Mouse (Mus musculus) MEL (cell line): ENCODE measurements around the gene Gm10318. TPM values are rescaled to one million over a fixed set of nuclear protein-coding genes. Genes with fewer than 3 reads are reported as not detected.
A peak's percentile ranks its signal among the peaks of the same experiment; 100 is the strongest.

Experiments used
- DNase-seq: peaks from one replicate; pipeline ENCODE4 v3.0.0; 2011; ENCODE audit warnings: low read depth, low spot score
- H3K27ac ChIP-seq: 2 replicates; pipeline ENCODE4 v1.5.1; 2012; ENCODE audit warnings: low read depth, mild to moderate bottlenecking, control low read depth, low read length, moderate library complexity; ENCODE audit not compliant: control insufficient read depth
- H3K27me3 ChIP-seq, 2 experiments: fragments of 150-350 bp in 1 of 2; sonication (generic) in 1 of 2; 2 replicates each; pipeline ENCODE4 v1.6.1; 2012; ENCODE audit warnings: low read length in 2 of 2, mild to moderate bottlenecking in 2 of 2, improper control_type of control experiment in 1 of 2, moderate library complexity in 1 of 2; ENCODE audit not compliant: insufficient read depth in 2 of 2, control insufficient read depth in 1 of 2
- H3K36me3 ChIP-seq, 2 experiments: 2 replicates each; pipeline ENCODE4 v1.6.1; 2012 to 2014; ENCODE audit warnings: low read length in 2 of 2, improper control_type of control experiment in 1 of 2, inconsistent platforms in 1 of 2, mild to moderate bottlenecking in 1 of 2; ENCODE audit not compliant: insufficient read depth in 2 of 2, control insufficient read depth in 1 of 2
- H3K4me1 ChIP-seq, 2 experiments: fragments of 150-350 bp in 1 of 2; sonication (generic) in 1 of 2; 2 replicates each; pipeline ENCODE4 v1.6.1; 2012; ENCODE audit warnings: low read length in 2 of 2, improper control_type of control experiment in 1 of 2, mild to moderate bottlenecking in 1 of 2; ENCODE audit not compliant: insufficient read depth in 2 of 2, control insufficient read depth in 1 of 2
- H3K4me3 ChIP-seq, 2 experiments: fragments of 150-350 bp in 1 of 2; sonication (generic) in 1 of 2; 2 replicates each; pipeline ENCODE4 v1.5.1; 2012; ENCODE audit warnings: low read depth in 2 of 2, low read length in 2 of 2, mild to moderate bottlenecking in 2 of 2, moderate library complexity in 2 of 2, control low read depth in 1 of 2, improper control_type of control experiment in 1 of 2; ENCODE audit not compliant: control insufficient read depth in 1 of 2, insufficient read depth in 1 of 2
- H3K79me2 ChIP-seq: 2 replicates; pipeline ENCODE4 v1.6.1; 2012; ENCODE audit warnings: mild to moderate bottlenecking, low read length, moderate library complexity; ENCODE audit not compliant: control insufficient read depth, poor library complexity, insufficient read depth
- H3K9ac ChIP-seq: 2 replicates; pipeline ENCODE4 v1.6.1; 2012; ENCODE audit warnings: low read depth, mild to moderate bottlenecking, control low read depth, low read length, moderate library complexity; ENCODE audit not compliant: control insufficient read depth, poor library complexity, severe bottlenecking
- H3K9me3 ChIP-seq: fragments of 150-350 bp; sonication (generic); replicated peaks from 2 replicates; pipeline ENCODE4 v1.6.1; 2012; ENCODE audit warnings: mild to moderate bottlenecking, low read length, improper control_type of control experiment, moderate library complexity; ENCODE audit not compliant: insufficient read depth
- BHLHE40 ChIP-seq: IDR thresholded peaks from 2 replicates; pipeline ENCODE4 v1.6.1; 2012; ENCODE audit warnings: low read depth, mild to moderate bottlenecking, inconsistent platforms, low read length, improper control_type of control experiment, borderline replicate concordance
- CTCF ChIP-seq, 3 experiments: IDR thresholded peaks in 2 of 3; conservative IDR thresholded peaks in 1 of 3; 2 replicates each; pipeline ENCODE4 v1.5.1; 2011 to 2012; ENCODE audit warnings: low read length in 3 of 3, low read depth in 2 of 3, mild to moderate bottlenecking in 2 of 3, improper control_type of control experiment in 1 of 3, inconsistent platforms in 1 of 3, mixed read lengths in 1 of 3, moderate library complexity in 1 of 3; ENCODE audit not compliant: control insufficient read depth in 1 of 3, insufficient read depth in 1 of 3, poor library complexity in 1 of 3, severe bottlenecking in 1 of 3
- ELF1 ChIP-seq: IDR thresholded peaks from 2 replicates; pipeline ENCODE4 v1.6.1; 2014; ENCODE audit warnings: low read depth, mild to moderate bottlenecking, inconsistent platforms, low read length, improper control_type of control experiment, moderate library complexity
- HCFC1 ChIP-seq: IDR thresholded peaks from 2 replicates; pipeline ENCODE4 v1.6.1; 2012; ENCODE audit warnings: low read depth, mild to moderate bottlenecking, inconsistent platforms, low read length, improper control_type of control experiment, moderate library complexity
- JUND ChIP-seq: IDR thresholded peaks from 2 replicates; pipeline ENCODE4 v1.6.1; 2011; ENCODE audit warnings: low read depth, mild to moderate bottlenecking, improper control_type of control experiment, low read length
- MAFK ChIP-seq: IDR thresholded peaks from 2 replicates; pipeline ENCODE4 v1.6.1; 2011; ENCODE audit warnings: low read depth, mild to moderate bottlenecking, low read length, improper control_type of control experiment, borderline replicate concordance
- MAX ChIP-seq: IDR thresholded peaks from 2 replicates; pipeline ENCODE4 v1.6.1; 2011; ENCODE audit warnings: low read length, improper control_type of control experiment
- MEF2A ChIP-seq: IDR thresholded peaks from 2 replicates; pipeline ENCODE4 v1.6.1; 2014; ENCODE audit warnings: low read depth, mild to moderate bottlenecking, inconsistent platforms, low read length, improper control_type of control experiment; ENCODE audit not compliant: poor library complexity, insufficient replicate concordance, severe bottlenecking; ENCODE audit errors: extremely low read depth
- MYB ChIP-seq: IDR thresholded peaks from 2 replicates; pipeline ENCODE4 v1.6.1; 2011; ENCODE audit warnings: mild to moderate bottlenecking, low read depth, low read length, improper control_type of control experiment
- RAD21 ChIP-seq: IDR thresholded peaks from 2 replicates; pipeline ENCODE4 v1.6.1; 2011; ENCODE audit warnings: mild to moderate bottlenecking, low read depth, low read length, improper control_type of control experiment
- RCOR1 ChIP-seq: IDR thresholded peaks from 2 replicates; pipeline ENCODE4 v1.6.1; 2012; ENCODE audit warnings: low read depth, mild to moderate bottlenecking, inconsistent platforms, low read length, improper control_type of control experiment
- SMC3 ChIP-seq: IDR thresholded peaks from 2 replicates; pipeline ENCODE4 v1.6.1; 2011; ENCODE audit warnings: low read depth, low read length, improper control_type of control experiment
- TBP ChIP-seq: IDR thresholded peaks from 2 replicates; pipeline ENCODE4 v1.8.0; 2011; ENCODE audit warnings: low read depth, low read length, improper control_type of control experiment
- TCF12 ChIP-seq: IDR thresholded peaks from 2 replicates; pipeline ENCODE4 v1.6.1; 2014; ENCODE audit warnings: low read depth, mild to moderate bottlenecking, inconsistent platforms, low read length, improper control_type of control experiment, moderate library complexity
- UBTF ChIP-seq: IDR thresholded peaks from 2 replicates; pipeline ENCODE4 v1.6.1; 2012; ENCODE audit warnings: low read depth, mild to moderate bottlenecking, inconsistent platforms, low read length, improper control_type of control experiment, moderate library complexity, borderline replicate concordance; ENCODE audit not compliant: insufficient read depth
- ZC3H11A ChIP-seq: IDR thresholded peaks from 2 replicates; pipeline ENCODE4 v1.6.1; 2012; ENCODE audit warnings: low read depth, mild to moderate bottlenecking, inconsistent platforms, low read length, improper control_type of control experiment
- ZNF384 ChIP-seq: IDR thresholded peaks from 2 replicates; pipeline ENCODE4 v1.6.1; 2012; ENCODE audit warnings: low read depth, mild to moderate bottlenecking, inconsistent platforms, low read length, improper control_type of control experiment
- polyA plus RNA-seq, 2 experiments: library from polyadenylated mRNA; stranded (reverse) in 1 of 2; unstranded in 1 of 2; fragments of >175 nt in 1 of 2; fragments of >200 nt in 1 of 2; gene quantifications; 2 replicates each; pipeline versions ENCODE4 v1.2.1 to v1.2.4; 2012; ENCODE audit warnings: low replicate concordance in 2 of 2, low read depth in 1 of 2; ENCODE audit not compliant: insufficient read length in 2 of 2, insufficient read depth in 1 of 2, missing spikeins in 1 of 2
- total RNA-seq: library from RNA; depleted of rRNA; stranded (reverse); fragments of 300-350 nt; gene quantifications from 2 replicates; pipeline ENCODE4 v1.2.3, GENCODE M21; 2012

The Gm10318 gene
- total and polyA plus RNA-seq, 3 experiments = not detected

DNA sequence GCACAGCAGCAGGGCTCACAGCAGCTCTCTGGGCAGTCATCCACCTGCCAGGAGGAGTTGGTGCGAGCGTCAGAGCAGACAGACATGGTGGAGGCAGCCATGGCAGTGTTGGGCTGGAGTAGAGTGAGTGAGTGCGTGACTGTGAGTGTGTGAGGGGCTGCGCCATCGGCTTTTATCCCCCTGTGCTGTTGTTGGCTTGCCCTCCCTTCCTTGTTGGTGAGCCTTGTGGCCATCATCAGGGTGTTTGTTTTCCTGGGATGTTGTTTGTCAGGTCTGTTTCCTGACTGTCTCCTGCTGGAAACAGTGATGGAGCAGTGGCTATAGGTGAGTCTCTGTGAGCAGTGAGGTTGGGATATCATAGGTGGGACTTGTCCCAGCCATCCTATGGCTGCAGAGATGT, 40.9 kb upstream of the Gm10318 start, which contains the start of gene Gm9507:
Gm9507 (minus strand) TSS at position 101 of the 400 bp plus-strand sequence.
- no peaks in the 10 kb centered on the region for H3K27me3 ChIP-seq
- H3K4me1 ChIP-seq = no peaks in the 10 kb centered on the region
- H3K79me2 ChIP-seq = no peaks in the 10 kb centered on the region
- no peak within 1 kb of the TSS for H3K4me3 ChIP-seq
- no peak within 1 kb of the TSS for H3K9ac ChIP-seq
- no peaks in the 10 kb centered on the region for H3K9me3 ChIP-seq
- H3K27ac ChIP-seq = no peak within 1 kb of the TSS
- no peaks in the 10 kb centered on the region for H3K36me3 ChIP-seq
- no peak for DNase-seq
- TF ChIP-seq MYB (no peak), MAFK (no peak), MEF2A (no peak), TCF12 (no peak), ZC3H11A (no peak), ZNF384 (no peak), HCFC1 (no peak), ELF1 (no peak), JUND (no peak), TBP (no peak), BHLHE40 (no peak)
- TF ChIP-seq, all 39 proteins: peak for 0

DNA sequence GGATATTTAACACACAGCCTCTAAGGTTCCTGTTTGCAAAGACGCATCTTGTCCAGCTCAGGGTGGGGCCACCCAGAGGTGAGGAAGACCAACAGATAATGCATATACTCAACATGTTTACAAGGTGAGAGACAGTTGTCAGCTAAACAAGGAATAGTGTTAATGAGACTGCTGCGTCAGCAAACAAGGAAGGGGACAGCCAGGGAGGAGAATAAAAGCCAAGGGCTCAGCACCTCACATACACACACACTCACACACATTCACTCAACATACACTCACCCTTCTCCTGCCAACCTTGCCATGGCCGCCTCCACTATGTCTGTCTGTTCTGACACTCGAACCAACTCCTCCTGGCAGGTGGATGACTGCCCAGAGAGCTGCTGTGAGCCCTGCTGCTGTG, 38.3 kb upstream of the Gm10318 start, which contains the start of gene Gm2696:
Gm2696 (plus strand) TSS at position 301 of the 400 bp plus-strand sequence.
- no peaks in the 10 kb centered on the region for H3K9me3 ChIP-seq
- no peaks in the 10 kb centered on the region for H3K36me3 ChIP-seq
- DNase-seq = no peak
- no peak within 1 kb of the TSS for H3K9ac ChIP-seq
- H3K27me3 ChIP-seq = no peaks in the 10 kb centered on the region
- no peak for TF ChIP-seq UBTF
- TF ChIP-seq JUND = no peak
- no peak for TF ChIP-seq BHLHE40
- TF ChIP-seq MAX = no peak
- no peak for TF ChIP-seq RCOR1
- TF ChIP-seq, all 39 proteins: peak for 0
- Histone ChIP-seq H3K4me3 (no peak within 1 kb of the TSS), H3K27ac (no peak within 1 kb of the TSS), H3K4me1 (peaks cover 0 to 7% of the 10 kb centered on the region in 2 experiments; a peak in 2 of 4 replicates), H3K79me2 (no peaks in the 10 kb centered on the region)

DNA sequence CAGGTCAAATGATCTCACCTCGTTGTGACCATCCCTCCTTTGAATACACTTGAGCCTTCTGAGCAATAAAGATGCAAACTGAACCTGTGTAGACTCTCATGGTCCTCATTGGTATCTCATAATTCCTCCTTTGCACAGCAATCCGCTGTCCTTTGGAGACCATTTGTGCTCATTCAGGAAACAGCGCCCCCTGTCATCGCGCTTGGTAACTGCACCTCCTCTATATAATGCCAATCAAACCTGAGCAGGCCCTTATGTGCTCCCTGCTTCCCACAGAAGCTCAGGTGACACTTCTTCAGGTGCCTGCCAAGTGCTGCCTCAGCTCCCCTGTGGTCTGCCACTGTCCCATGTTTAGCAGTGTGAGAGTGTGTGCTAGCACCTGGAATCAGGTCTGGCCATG, 37.1 kb upstream of the Gm10318 start:
- Histone ChIP-seq H3K4me3 (no peak overlapping the region), H3K27me3 (no peaks in the 10 kb centered on the region), H3K27ac (no peak overlapping the region), H3K4me1 (peaks cover 0 to 7% of the 10 kb centered on the region in 2 experiments; a peak in 2 of 4 replicates)
- peak; percentile 42 for DNase-seq
- peak; percentile 69 to 91 (median 80) for TF ChIP-seq CTCF (IDR thresholded peaks at IDR 0.05 in 2 of 3, conservative IDR thresholded peaks at IDR 0.05 in 1 of 3; ENCODE audit: control insufficient read depth in 1 of 3, insufficient read depth in 1 of 3, low read depth in 2 of 3, low read length in 3 of 3, poor library complexity in 1 of 3, severe bottlenecking in 1 of 3)
- TF ChIP-seq SMC3 = peak; percentile 44
- TF ChIP-seq MEF2A = no peak
- TF ChIP-seq RAD21 = peak; percentile 37
- TF ChIP-seq, all 39 proteins: peak for 3
- H3K9ac ChIP-seq = no peak overlapping the region
- H3K36me3 ChIP-seq = no peaks in the 10 kb centered on the region
- no peaks in the 10 kb centered on the region for H3K79me2 ChIP-seq
- no peaks in the 10 kb centered on the region for H3K9me3 ChIP-seq
